Mouse (Mus musculus): ENCODE measurements around the gene Zrsr2. TPM values are rescaled to one million over a fixed set of nuclear protein-coding genes. Genes with fewer than 3 reads are reported as not detected.

Gene Zrsr2
- total RNA-seq, 2 experiments from 2014 or later = 30.4 to 37.1 TPM

DNA sequence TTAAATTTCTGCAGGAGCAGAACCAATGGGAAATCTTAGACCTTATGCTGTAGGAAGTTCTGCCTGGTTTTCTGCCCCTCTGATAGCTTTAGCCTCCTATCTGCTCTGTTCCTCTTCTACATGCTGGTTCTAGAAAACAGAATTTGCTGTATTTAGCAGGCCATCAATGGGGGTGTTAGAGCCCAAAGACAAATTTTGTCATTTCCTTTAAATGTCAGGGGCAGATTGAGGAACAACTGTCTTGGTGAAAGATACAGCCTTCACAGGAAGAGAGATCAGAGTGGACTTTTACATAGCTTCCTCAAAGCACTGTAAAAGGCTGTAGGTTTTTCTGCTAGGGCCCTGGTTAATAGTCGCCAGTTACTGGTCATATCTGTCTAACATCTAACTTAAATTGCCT, 61.1 kb downstream of the Zrsr2 start:
- peak; percentile 93 for ATAC-seq (ENCODE audit: poor library complexity, severe bottlenecking)

DNA sequence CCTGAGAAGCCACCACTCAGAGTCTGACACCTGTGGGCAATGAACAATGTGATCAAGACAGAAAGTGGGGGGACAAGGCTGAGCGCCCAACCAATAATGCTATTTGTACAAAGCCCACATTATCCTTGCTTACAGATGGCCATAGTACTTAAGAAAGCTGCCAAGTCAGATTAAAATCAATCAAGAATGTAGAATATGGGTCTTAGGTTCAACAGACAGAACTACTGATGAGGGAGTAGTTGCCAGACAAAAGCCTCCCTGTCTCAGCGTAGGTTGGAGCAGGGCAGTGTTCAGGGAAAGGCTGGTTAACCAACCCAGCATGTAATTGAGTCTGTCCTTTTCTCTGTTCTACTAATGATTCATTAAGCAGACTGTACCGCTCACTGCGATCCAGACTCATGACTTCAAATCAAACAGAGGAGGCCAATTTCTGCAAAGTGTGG, 72.9 kb downstream of the Zrsr2 start:
- ATAC-seq (ENCODE audit: poor library complexity, severe bottlenecking) = no peak

Other genes starting within 250 kb of the Zrsr2 start
- 0.11 TPM in 1 of 2 replicates, not detected in the other for gene Rnf138rt1, start 197.3 kb downstream of the Zrsr2 start, total RNA-seq (2015)
- gene Rnf138rt1, start 197.3 kb downstream of the Zrsr2 start, total RNA-seq (2017) = 0.12 TPM in 1 of 2 replicates, not detected in the other
- 353 and 406 TPM in 2 replicates for gene Ap1s2, start 49.6 kb downstream of the Zrsr2 start, total RNA-seq (2015)
- 207 and 221 TPM in 2 replicates for gene Ap1s2, start 49.6 kb downstream of the Zrsr2 start, total RNA-seq (2017)
- gene Car5b, start 69.3 kb upstream of the Zrsr2 start, total RNA-seq (2015) = 0.66 and 1.5 TPM in 2 replicates
- gene Car5b, start 69.3 kb upstream of the Zrsr2 start, total RNA-seq (2017) = 0.15 and 0.81 TPM in 2 replicates
- 5.5 and 6.6 TPM in 2 replicates for gene Siah1b, start 117.8 kb upstream of the Zrsr2 start, total RNA-seq (2015)
- gene Siah1b, start 117.8 kb upstream of the Zrsr2 start, total RNA-seq (2017) = 5.7 and 6.9 TPM in 2 replicates
- gene Cltrn, start 130.2 kb upstream of the Zrsr2 start, total RNA-seq (2015) = not detected in 2 replicates
- not detected in 2 replicates for gene Cltrn, start 130.2 kb upstream of the Zrsr2 start, total RNA-seq (2017)
- not detected in 2 replicates for gene Ace2, start 180.7 kb upstream of the Zrsr2 start, total RNA-seq (2015)
- gene Ace2, start 180.7 kb upstream of the Zrsr2 start, total RNA-seq (2017) = not detected in 2 replicates

All from megakaryocyte, adult 5-6 weeks (primary cell).